31 mouse cellular contexts compared by ENCODE assay signal in the genomic region with DNA sequence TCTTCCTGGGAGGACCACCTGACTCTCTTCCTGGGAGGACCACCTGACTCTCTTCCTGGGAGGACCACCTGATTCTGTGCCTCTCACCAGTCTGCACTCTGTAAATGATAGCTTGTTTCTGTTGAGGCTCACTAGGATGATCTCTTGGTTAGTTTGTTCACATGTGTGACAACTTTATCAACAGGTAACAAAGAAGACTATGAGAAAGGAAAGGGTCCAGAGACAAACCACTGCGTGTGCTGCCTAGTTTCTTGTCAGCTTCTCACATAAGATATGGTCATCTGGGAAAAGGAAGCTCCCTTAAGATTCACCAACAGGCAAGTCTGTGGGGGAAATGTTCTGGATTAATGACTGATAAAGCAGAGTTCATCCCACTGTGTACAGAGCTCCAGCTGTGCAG.
"Had no signal": no experiment of that assay in that cellular context is flagged by ENCODE, and none has a peak within 500 bp of the region (broad histone marks: within the 10 kb centered on the region; RNA-seq: fewer than 3 reads in every experiment).

No protein-coding gene starts in this region.

- H3K4me3 ChIP-seq: limb, embryonic 10.5 days; limb, embryonic 12.5 days; limb, embryonic 13.5 days; limb, embryonic 15.5 days; liver, embryonic 12.5 days; liver, embryonic 13.5 days; liver, embryonic 15.5 days; lung, embryonic 15.5 days; megakaryocyte, embryonic 14.5 days; midbrain, embryonic 10.5 days; midbrain, embryonic 12.5 days; midbrain, embryonic 13.5 days; midbrain, embryonic 15.5 days; myocyte had no signal

- H3K4me2 ChIP-seq: limb, embryonic 12.5 days; limb, embryonic 13.5 days; limb, embryonic 15.5 days; liver, embryonic 11.5 days; liver, embryonic 12.5 days; liver, embryonic 13.5 days; liver, embryonic 15.5 days; lung, embryonic 14.5 days; lung, embryonic 15.5 days; midbrain, embryonic 11.5 days; midbrain, embryonic 12.5 days; midbrain, embryonic 13.5 days; midbrain, embryonic 15.5 days had no signal

- ATAC-seq: liver, embryonic 12.5 days; liver, postnatal 0 days; lung, postnatal 0 days; midbrain, embryonic 13.5 days; midbrain, embryonic 15.5 days; midbrain, embryonic 16.5 days had no signal

- H3K27me3 ChIP-seq: limb, embryonic 12.5 days; limb, embryonic 15.5 days; liver, embryonic 12.5 days; liver, embryonic 13.5 days; liver, embryonic 15.5 days; lung, embryonic 15.5 days; midbrain, embryonic 12.5 days; midbrain, embryonic 13.5 days; midbrain, embryonic 15.5 days had no signal

- H3K4me1 ChIP-seq: limb, embryonic 15.5 days; liver, embryonic 12.5 days; liver, embryonic 13.5 days; liver, embryonic 15.5 days; lung, embryonic 15.5 days; megakaryocyte, embryonic 14.5 days; midbrain, embryonic 10.5 days; midbrain, embryonic 15.5 days had no signal

- H3K9me3 ChIP-seq: limb, embryonic 10.5 days; limb, embryonic 12.5 days; limb, embryonic 13.5 days; limb, embryonic 15.5 days; liver, embryonic 12.5 days; liver, embryonic 13.5 days; liver, embryonic 15.5 days; lung, embryonic 15.5 days; midbrain, embryonic 10.5 days; midbrain, embryonic 12.5 days; midbrain, embryonic 13.5 days; midbrain, embryonic 15.5 days had no signal

- H3K27ac ChIP-seq: limb, embryonic 10.5 days; limb, embryonic 12.5 days; limb, embryonic 13.5 days; limb, embryonic 15.5 days; liver, embryonic 12.5 days; liver, embryonic 13.5 days; liver, embryonic 14.5 days; liver, embryonic 15.5 days; lung, embryonic 15.5 days; macrophage; midbrain, embryonic 10.5 days; midbrain, embryonic 12.5 days; midbrain, embryonic 13.5 days; midbrain, embryonic 15.5 days had no signal

- H3K36me3 ChIP-seq: limb, embryonic 10.5 days; limb, embryonic 12.5 days; limb, embryonic 13.5 days; limb, embryonic 15.5 days; liver, embryonic 12.5 days; liver, embryonic 13.5 days; liver, embryonic 15.5 days; lung, embryonic 15.5 days; midbrain, embryonic 10.5 days; midbrain, embryonic 12.5 days; midbrain, embryonic 13.5 days; midbrain, embryonic 15.5 days had no signal

- H3K9ac ChIP-seq: limb, embryonic 12.5 days; limb, embryonic 13.5 days; limb, embryonic 15.5 days; liver, embryonic 12.5 days; liver, embryonic 13.5 days; liver, embryonic 14.5 days; liver, embryonic 15.5 days; liver, postnatal 0 days; lung, embryonic 14.5 days; lung, embryonic 15.5 days; midbrain, embryonic 12.5 days; midbrain, embryonic 13.5 days; midbrain, embryonic 15.5 days had no signal

- DNase-seq: left cerebral cortex, postnatal 4 days; liver; liver, embryonic 13.5 days; liver, postnatal 0 days; lung, adult 18-20 months; lung, adult 2 months; lung, postnatal 10 days; lung, postnatal 14 days; lung, postnatal 36 days; lung, postnatal 4 days; midbrain, embryonic 14.5 days had no signal
